Mouse (Mus musculus) heart, postnatal 0 days (tissue): ENCODE measurements around the gene Arhgap8.

Source experiments
- CTCF ChIP-seq: IDR thresholded peaks from 2 replicates; pipeline ENCODE4 v1.5.1; 2016; ENCODE audit warnings: antibody characterized with exemption, control low read depth, low read depth
- EP300 ChIP-seq: IDR thresholded peaks from 2 replicates; pipeline ENCODE4 v1.6.1; 2016; ENCODE audit warnings: antibody characterized with exemption, low read depth

DNA sequence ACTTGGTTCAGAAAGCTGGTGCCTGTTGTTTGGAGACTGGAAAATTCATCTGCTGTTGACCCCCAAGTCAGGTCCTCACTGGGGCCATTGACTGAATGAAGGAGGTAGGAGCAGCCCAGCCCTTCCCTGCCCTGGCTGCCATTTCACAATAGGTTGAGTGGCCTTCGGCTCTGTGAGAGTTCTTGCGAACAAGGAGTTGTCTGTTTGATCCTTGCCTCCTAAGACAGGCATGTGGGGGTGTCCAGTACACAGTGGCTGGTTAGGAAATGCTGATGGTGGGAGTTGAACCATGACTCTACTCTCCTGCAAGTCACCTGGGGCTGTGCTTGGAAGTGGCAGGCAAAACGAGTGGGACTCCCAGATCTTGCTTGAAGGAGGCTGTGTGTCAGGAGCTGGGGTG, 40.1 kb upstream of the Arhgap8 start:
- TF ChIP-seq CTCF: no peak
- TF ChIP-seq EP300: no peak
